Mouse (Mus musculus): ENCODE measurements around the gene Gimap9.
A peak's percentile ranks its signal among the peaks of the same experiment; 100 is the strongest.
"Not testable (repeated sequence)": the region's sequence is repeated elsewhere in the genome, so short reads cannot be mapped to it uniquely, and the experiment has no call there.

Gimap9 gene

GRCm38 (mm10) chr6:48664750-48665149 lies 11.2 kb upstream of the Gimap9 start:
- no peak for DNase-seq (ENCODE audit: low spot score)

- DNase-seq (ENCODE audit: low spot score) = peak; percentile 31
These were observed 10.5 kb upstream of the Gimap9 start for GRCm38 (mm10) chr6:48665471-48665870.

GRCm38 (mm10) chr6:48666159-48666586 lies 9.8 kb upstream of the Gimap9 start:
- DNase-seq (ENCODE audit: low spot score) = peak; percentile 32

GRCm38 (mm10) chr6:48668022-48668421 lies 7.9 kb upstream of the Gimap9 start:
- no peak for DNase-seq (ENCODE audit: low spot score)

- DNase-seq (ENCODE audit: low spot score) = no peak
These were observed 6.4 kb upstream of the Gimap9 start for GRCm38 (mm10) chr6:48669446-48669969.

- no peak for DNase-seq (ENCODE audit: low spot score)
These were observed 1.5 kb upstream of the Gimap9 start for GRCm38 (mm10) chr6:48674291-48675058.

GRCm38 (mm10) chr6:48675400-48675930 lies 464 bp upstream of the Gimap9 start:
- no peak for DNase-seq (ENCODE audit: low spot score)

- DNase-seq (ENCODE audit: low spot score) = no peak
These were observed 1.0 kb downstream of the Gimap9 start for GRCm38 (mm10) chr6:48676860-48677415.

GRCm38 (mm10) chr6:48677492-48678345 lies 1.8 kb downstream of the Gimap9 start:
- DNase-seq (ENCODE audit: low spot score) = no peak

- DNase-seq (ENCODE audit: low spot score) = no peak
These were observed 2.5 kb downstream of the Gimap9 start for GRCm38 (mm10) chr6:48678391-48678790.

- no peak for DNase-seq (ENCODE audit: low spot score)
These were observed 3.8 kb downstream of the Gimap9 start for GRCm38 (mm10) chr6:48679701-48680100.

GRCm38 (mm10) chr6:48680421-48680820 lies 4.5 kb downstream of the Gimap9 start:
- no peak for DNase-seq (ENCODE audit: low spot score)

- no peak for DNase-seq (ENCODE audit: low spot score)
These were observed 5.7 kb downstream of the Gimap9 start for GRCm38 (mm10) chr6:48681472-48682090.

- no peak for DNase-seq (ENCODE audit: low spot score)
These were observed 6.3 kb downstream of the Gimap9 start for GRCm38 (mm10) chr6:48682271-48682670.

- DNase-seq (ENCODE audit: low spot score) = not testable (repeated sequence)
These were observed 7.4 kb downstream of the Gimap9 start for GRCm38 (mm10) chr6:48683263-48683821.

GRCm38 (mm10) chr6:48684319-48684718 lies 8.4 kb downstream of the Gimap9 start, which contains the start of gene Gimap4:
TSS of gene Gimap4 (plus strand) at chr6:48684549.
- no peak for DNase-seq (ENCODE audit: low spot score)

- no peak for DNase-seq (ENCODE audit: low spot score)
These were observed 8.9 kb downstream of the Gimap9 start for GRCm38 (mm10) chr6:48684806-48685205.

- no peak for DNase-seq (ENCODE audit: low spot score)
These were observed 9.3 kb downstream of the Gimap9 start for GRCm38 (mm10) chr6:48685251-48685650.

GRCm38 (mm10) chr6:48685694-48686665 lies 10.1 kb downstream of the Gimap9 start:
- DNase-seq (ENCODE audit: low spot score) = no peak

- no peak for DNase-seq (ENCODE audit: low spot score)
These were observed 11.1 kb downstream of the Gimap9 start for GRCm38 (mm10) chr6:48687077-48687476.

Data from testis, postnatal 10 days (tissue).